Mouse (Mus musculus): Measurements from ENCODE around the gene Dpep2nb. TPM values are rescaled to one million over a fixed set of nuclear protein-coding genes. Genes with fewer than 3 reads are reported as not detected.

Dpep2nb gene
- total RNA-seq, 2 experiments from 2014 or later = not detected

- Histone ChIP-seq H3K4me3 (peak overlapping the region; percentile 84), H3K27ac (peak overlapping the region; percentile 93)
- peak; percentile 50 for DNase-seq
- TF ChIP-seq CTCF (IDR thresholded peaks at IDR 0.05) = no peak
- intact Hi-C loops (cut with DNase I) = no loop called here
These were observed 39.0 kb downstream of the Dpep2nb start for GRCm38 (mm10) chr8:105966692-105967311.

GRCm38 (mm10) chr8:105965905-105966341 lies 39.9 kb downstream of the Dpep2nb start, which contains the start of gene Slc12a4:
Gene Slc12a4 (minus strand): TSS chr8:105966097.
- Histone ChIP-seq H3K27ac (peak within 1 kb of the TSS; percentile 93), H3K4me3 (peak within 1 kb of the TSS; percentile 84)
- no peak for TF ChIP-seq CTCF (IDR thresholded peaks at IDR 0.05)
- DNase-seq = peak; percentile 90
- intact Hi-C loops (cut with DNase I) = no loop called here

GRCm38 (mm10) chr8:105965266-105965904 lies 40.4 kb downstream of the Dpep2nb start:
- Histone ChIP-seq H3K27ac (peak overlapping the region; percentile 93), H3K4me3 (peak overlapping the region; percentile 84)
- TF ChIP-seq CTCF (IDR thresholded peaks at IDR 0.05) = no peak
- peak; percentile 81 for DNase-seq
- intact Hi-C loops (cut with DNase I) = no loop called here

- TF ChIP-seq CTCF (IDR thresholded peaks at IDR 0.05) = no peak
- peak overlapping the region; percentile 84 for H3K4me3 ChIP-seq
- no peak for DNase-seq
- intact Hi-C loops (cut with DNase I) = no loop called here
- H3K27ac ChIP-seq = peak overlapping the region; percentile 93
These were observed 41.1 kb downstream of the Dpep2nb start for GRCm38 (mm10) chr8:105964506-105965265.

- Histone ChIP-seq H3K27ac (no peak overlapping the region), H3K4me3 (no peak overlapping the region)
- intact Hi-C loops (cut with DNase I) = no loop called here
- no peak for DNase-seq
- no peak for TF ChIP-seq CTCF (IDR thresholded peaks at IDR 0.05)
These were observed 44.2 kb downstream of the Dpep2nb start for GRCm38 (mm10) chr8:105961536-105961935.

- Histone ChIP-seq H3K4me3 (no peak overlapping the region), H3K27ac (no peak overlapping the region)
- no peak for DNase-seq
- TF ChIP-seq CTCF (IDR thresholded peaks at IDR 0.05) = no peak
- intact Hi-C loops (cut with DNase I) = no loop called here
These were observed 44.7 kb downstream of the Dpep2nb start for GRCm38 (mm10) chr8:105961101-105961500.

GRCm38 (mm10) chr8:105959350-105959749 lies 46.4 kb downstream of the Dpep2nb start:
- DNase-seq = peak; percentile 95
- TF ChIP-seq CTCF (IDR thresholded peaks at IDR 0.05) = no peak
- intact Hi-C loops (cut with DNase I) = no loop called here
- H3K4me3 ChIP-seq = no peak overlapping the region
- peak overlapping the region; percentile 80 for H3K27ac ChIP-seq

GRCm38 (mm10) chr8:105957813-105958212 lies 48.0 kb downstream of the Dpep2nb start:
- intact Hi-C loops (cut with DNase I) = no loop called here
- Histone ChIP-seq H3K27ac (peak overlapping the region; percentile 80), H3K4me3 (peak overlapping the region; percentile 15; the same call in 1 of the 2 replicates)
- peak; percentile 61 for DNase-seq
- peak; percentile 50 for TF ChIP-seq CTCF (IDR thresholded peaks at IDR 0.05)

GRCm38 (mm10) chr8:105956556-105956955 lies 49.2 kb downstream of the Dpep2nb start:
- no peak for DNase-seq
- intact Hi-C loops (cut with DNase I) = no loop called here
- no peak for TF ChIP-seq CTCF (IDR thresholded peaks at IDR 0.05)
- H3K4me3 ChIP-seq = no peak overlapping the region
- peak overlapping the region; percentile 46 for H3K27ac ChIP-seq

- peak overlapping the region; percentile 68 for H3K27ac ChIP-seq
- TF ChIP-seq CTCF (IDR thresholded peaks at IDR 0.05) = no peak
- no peak overlapping the region for H3K4me3 ChIP-seq
- no peak for DNase-seq
- intact Hi-C loops (cut with DNase I) = no loop called here
These were observed 54.6 kb downstream of the Dpep2nb start for GRCm38 (mm10) chr8:105951057-105951659.

- Histone ChIP-seq H3K27ac (0 out of 2 replicates have a peak overlapping the region, but pooled peaks have one; percentile 3), H3K4me3 (no peak overlapping the region)
- intact Hi-C loops (cut with DNase I) = no loop called here
- TF ChIP-seq CTCF (IDR thresholded peaks at IDR 0.05) = no peak
- DNase-seq = no peak
These were observed 56.4 kb downstream of the Dpep2nb start for GRCm38 (mm10) chr8:105949350-105949749.

Small RNA genes lying within 50 kb of the gene (microRNA-seq; reads per million reads assigned to microRNA genes)
- not detected for gene Mir7074

Other genes with a start within 250 kb of the Dpep2nb start
- 1 to 10 TPM; 7.2 to 7.4 TPM for gene Gfod2, start 247.3 kb downstream of the Dpep2nb start, total RNA-seq (2021)
- gene Ranbp10, start 178.6 kb downstream of the Dpep2nb start, total RNA-seq (2021) = 10 to 100 TPM; 23.0 to 24.3 TPM
- not detected for gene Tsnaxip1, start 178.2 kb downstream of the Dpep2nb start, total RNA-seq (2021)
- 1 to 10 TPM; 1.0 to 1.8 TPM for gene Cenpt, start 152.7 kb downstream of the Dpep2nb start, total RNA-seq (2021)
- gene Thap11, start 150.8 kb downstream of the Dpep2nb start, total RNA-seq (2021) = 10 to 100 TPM; 21.9 to 25.0 TPM
- 10 to 100 TPM; 39.2 to 43.4 TPM for gene Nutf2, start 145.4 kb downstream of the Dpep2nb start, total RNA-seq (2021)
- gene Edc4, start 125.1 kb downstream of the Dpep2nb start, total RNA-seq (2021) = 10 to 100 TPM; 19.7 TPM
- under 1 TPM in 1 of 2 experiments, not detected in 1; 0.95 TPM for gene Nrn1l, start 112.4 kb downstream of the Dpep2nb start, total RNA-seq (2021)
- gene Pskh1, start 105.5 kb downstream of the Dpep2nb start, total RNA-seq (2021) = 10 to 100 TPM; 11.3 to 12.8 TPM
- not detected for gene Ctrl, start 72.1 kb downstream of the Dpep2nb start, total RNA-seq (2021)
- 10 to 100 TPM; 17.9 to 26.1 TPM for gene Psmb10, start 67.5 kb downstream of the Dpep2nb start, total RNA-seq (2021)
- gene Lcat, start 62.6 kb downstream of the Dpep2nb start, total RNA-seq (2021) = under 1 TPM; 0.23 to 0.33 TPM
- gene Slc12a4, start 39.9 kb downstream of the Dpep2nb start, total RNA-seq (2021) = 10 to 100 TPM in 1 of 2 experiments, 1 to 10 TPM in 1; 9.1 to 14.3 TPM
- gene Dpep3, start 26.5 kb downstream of the Dpep2nb start, total RNA-seq (2021) = under 1 TPM in 1 of 2 experiments, not detected in 1; 0.17 TPM
- gene Dus2, start 14.6 kb downstream of the Dpep2nb start, total RNA-seq (2021) = 10 to 100 TPM in 1 of 2 experiments, 1 to 10 TPM in 1; 9.0 to 11.5 TPM
- 10 to 100 TPM; 10.4 to 10.7 TPM for gene Ddx28, start 5.9 kb upstream of the Dpep2nb start, total RNA-seq (2021)
- 10 to 100 TPM; 24.9 to 28.7 TPM for gene Nfatc3, start 52.9 kb upstream of the Dpep2nb start, total RNA-seq (2021)
- not detected for gene Esrp2, start 131.0 kb upstream of the Dpep2nb start, total RNA-seq (2021)
- gene Pla2g15, start 144.4 kb upstream of the Dpep2nb start, total RNA-seq (2021) = 1 to 10 TPM; 3.5 TPM
- gene Slc7a6, start 162.9 kb upstream of the Dpep2nb start, total RNA-seq (2021) = 10 to 100 TPM; 10.5 to 11.5 TPM
- 1 to 10 TPM; 9.0 to 9.6 TPM for gene Slc7a6os, start 205.0 kb upstream of the Dpep2nb start, total RNA-seq (2021)
- 10 to 100 TPM; 27.5 to 29.8 TPM for gene Prmt7, start 205.0 kb upstream of the Dpep2nb start, total RNA-seq (2021)